Mouse (Mus musculus): ENCODE results near the gene Rab11fip3.

- no peak for TF ChIP-seq POLR2A (IDR thresholded peaks at IDR 0.05; ENCODE audit: insufficient read length, low read depth)
- no peak for TF ChIP-seq REST (IDR thresholded peaks at IDR 0.05; ENCODE audit: insufficient read depth, insufficient read length)
- TF ChIP-seq USF1 (IDR thresholded peaks at IDR 0.05; ENCODE audit: low read depth), result no peak
- no peak for TF ChIP-seq E2F4 (IDR thresholded peaks at IDR 0.05; ENCODE audit: insufficient read depth)
- TF ChIP-seq CEBPB (IDR thresholded peaks at IDR 0.05; ENCODE audit: insufficient read depth, poor library complexity, severe bottlenecking), result no peak
- TF ChIP-seq TCF12 (IDR thresholded peaks at IDR 0.05; ENCODE audit: insufficient read depth, poor library complexity, severe bottlenecking), result no peak
- no peak for TF ChIP-seq POLR2AphosphoS2 (IDR thresholded peaks at IDR 0.05; ENCODE audit: insufficient read length, low read depth)
- TF ChIP-seq MYOG (IDR thresholded peaks at IDR 0.05; ENCODE audit: control insufficient read depth in 1 of 3, insufficient read depth in 1 of 3, insufficient read length in 2 of 3, low read depth in 2 of 3), result no peak
- TF ChIP-seq MAX (IDR thresholded peaks at IDR 0.05; ENCODE audit: low read depth), result no peak
- no peak for TF ChIP-seq MYOD1 (IDR thresholded peaks at IDR 0.05; ENCODE audit: control insufficient read depth in 1 of 3, insufficient read length in 2 of 3, low read depth in 2 of 3)
Observed at GRCm38 (mm10) chr17:25982913-25983312, 86.4 kb downstream of the Rab11fip3 start.

Measured in myocyte (in vitro differentiated cells).